ENCODE assay signal across 9 mouse cellular contexts in the genomic region with DNA sequence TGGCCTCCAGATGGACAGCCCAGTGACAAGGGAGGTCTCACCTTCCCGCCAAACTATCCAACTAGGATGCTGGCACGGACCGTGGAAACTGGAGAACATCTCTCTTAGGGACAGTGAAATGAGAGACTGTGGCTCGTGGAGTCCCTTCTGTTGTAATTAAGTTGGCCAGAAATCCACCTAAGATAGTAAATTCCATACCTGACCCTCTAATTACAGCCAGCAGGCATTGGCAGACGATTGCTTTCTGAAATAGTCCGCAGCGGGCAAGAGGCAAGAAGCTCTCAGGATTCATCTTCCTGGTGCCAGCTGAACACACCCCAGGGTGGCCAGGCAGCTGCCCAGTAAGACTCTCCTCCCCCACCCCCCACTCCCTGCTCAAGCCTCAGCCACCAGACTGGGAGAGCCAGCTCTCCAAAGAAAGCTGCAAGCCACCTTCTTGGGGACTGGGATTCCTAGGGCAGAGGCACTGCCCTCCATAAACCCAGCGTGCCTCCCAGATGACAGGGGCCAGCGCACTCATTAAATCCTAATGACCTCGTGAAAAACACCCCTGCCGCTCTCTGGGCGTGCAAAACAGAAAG. TPM values are rescaled to one million over a fixed set of nuclear protein-coding genes. Genes with fewer than 3 reads are reported as not detected.
A peak's percentile ranks its signal among the peaks of the same experiment; 100 is the strongest.
DNase-seq lines count a peak whose midpoint lies in the region; ATAC-seq lines count a peak whose summit lies in the region.
"Had no signal": no experiment of that assay in that cellular context is flagged by ENCODE, and none has a peak within 500 bp of the region (broad histone marks: within the 10 kb centered on the region; RNA-seq: fewer than 3 reads in every experiment).

No protein-coding gene starts in this region.

- no peak overlapping the region for H3K4me2 ChIP-seq in forebrain, embryonic 16.5 days (ENCODE audit: low read length)
- peak overlapping the region; percentile 13; the same call in 1 of the 2 replicates for H3K4me2 ChIP-seq in limb, embryonic 12.5 days

- peak; percentile 36 for DNase-seq in embryo, embryonic 11 days
- no peak for DNase-seq in embryo, embryonic 9.5 days (ENCODE audit: extremely low spot score)
- DNase-seq in cerebellum, adult 11-12 months = peak; percentile 89
- no peak for DNase-seq in lung, postnatal 14 days
- no peak for DNase-seq in adrenal gland, postnatal 10 days
- no peak for DNase-seq in thymus, postnatal 25 days

- H3K9ac ChIP-seq in forebrain, embryonic 16.5 days (replicated peaks; ENCODE audit: low read depth, low read length) = no peak overlapping the region
- no peak overlapping the region for H3K9ac ChIP-seq in limb, embryonic 12.5 days (replicated peaks)

- no peaks in the 10 kb centered on the region for H3K9me3 ChIP-seq in forebrain, embryonic 16.5 days (ENCODE audit: control insufficient read depth, low read length)
- no peaks in the 10 kb centered on the region for H3K9me3 ChIP-seq in limb, embryonic 12.5 days

- no peaks in the 10 kb centered on the region for H3K27me3 ChIP-seq in forebrain, embryonic 16.5 days (replicated peaks; ENCODE audit: control insufficient read depth, insufficient read depth, low read length)
- 0 out of 2 replicates have a peak, but pooled peaks cover 6% of the 10 kb centered on the region for H3K27me3 ChIP-seq in limb, embryonic 12.5 days

- H3K27ac ChIP-seq in forebrain, embryonic 16.5 days (ENCODE audit: low read length) = no peak overlapping the region
- peak overlapping the region; percentile 53 for H3K27ac ChIP-seq in limb, embryonic 12.5 days

- peaks cover 17% of the 10 kb centered on the region for H3K4me1 ChIP-seq in forebrain, embryonic 16.5 days (replicated peaks; ENCODE audit: control insufficient read depth, insufficient read depth, low read length)
- H3K4me1 ChIP-seq in limb, embryonic 12.5 days (replicated peaks) = peaks cover 66% of the 10 kb centered on the region

- no peaks in the 10 kb centered on the region for H3K36me3 ChIP-seq in forebrain, embryonic 16.5 days (ENCODE audit: control insufficient read depth, insufficient read depth)
- peaks cover 53% of the 10 kb centered on the region for H3K36me3 ChIP-seq in limb, embryonic 12.5 days

- no peak overlapping the region for H3K4me3 ChIP-seq in forebrain, embryonic 16.5 days (replicated peaks; ENCODE audit: low read length)
- H3K4me3 ChIP-seq in limb, embryonic 12.5 days (replicated peaks) = no peak overlapping the region

- ATAC-seq in forebrain, embryonic 16.5 days = 0 out of 2 replicates have a peak, but pooled peaks have one; percentile 19
- ATAC-seq in limb, embryonic 12.5 days (ENCODE audit: insufficient number of reproducible peaks, insufficient read depth, low FRiP score, low TSS enrichment, low read depth) = peak; percentile 43; the same call in 1 of the 2 replicates
- ATAC-seq: lung, postnatal 0 days had no signal

- 42% methylated on average over 12 of the region's 12 CpGs for WGBS in forebrain, embryonic 16.5 days
- WGBS in limb, embryonic 12.5 days = 16% methylated on average over 12 of the region's 12 CpGs

RNA-seq across cellular contexts. Expression of a gene that starts 51.9 kb away (rescaled TPM):
- 4.0 and 4.3 TPM in 2 replicates for polyA plus RNA-seq in forebrain, embryonic 16.5 days (2015; fragmentation: Nextera tagmentation; extraction: Ambion mirVana)
- polyA plus RNA-seq in limb, embryonic 12.5 days (2016; fragmentation: Nextera tagmentation; extraction: Ambion mirVana) = 14.2 and 18.2 TPM in 2 replicates
- total RNA-seq in adrenal gland, postnatal 10 days (2021) = 1 to 10 TPM; 1.5 to 3.3 TPM

Comparison
In these comparisons a context has a peak if more than half of its experiments do, and no peak if none do; other contexts are left out.
1. DNase-seq: peak in embryo, embryonic 11 days (single experiment) and cerebellum, adult 11-12 months (single experiment); none in embryo, embryonic 9.5 days (single experiment), lung, postnatal 14 days (single experiment), adrenal gland, postnatal 10 days (single experiment) and thymus, postnatal 25 days (single experiment).